Mouse (Mus musculus): ENCODE data around the gene Klhl29.

- TF ChIP-seq POLR2A (IDR thresholded peaks at IDR 0.05; ENCODE audit: control insufficient read depth, low read depth, low read length) = no peak
- TF ChIP-seq CTCF (IDR thresholded peaks at IDR 0.05; ENCODE audit: control insufficient read depth, insufficient read depth, insufficient replicate concordance, low read depth, low read length) = no peak
These were observed 105.0 kb downstream of the Klhl29 start for GRCm38 (mm10) chr12:5270527-5270926.

Data from testis, adult 2 months (tissue).